Mouse (Mus musculus): Measurements from ENCODE around the gene Podnl1.

Gene Podnl1

GRCm38 (mm10) chr8:84127202-84127901 lies 1.6 kb downstream of the Podnl1 start:
- no peak for DNase-seq (ENCODE audit: low spot score)

- no peak for DNase-seq (ENCODE audit: low spot score)
These were observed 2.5 kb downstream of the Podnl1 start for GRCm38 (mm10) chr8:84128277-84128676.

- no peak for DNase-seq (ENCODE audit: low spot score)
These were observed 5.0 kb downstream of the Podnl1 start for GRCm38 (mm10) chr8:84130806-84131205.

- DNase-seq (ENCODE audit: low spot score), result no peak
These were observed 6.4 kb downstream of the Podnl1 start for GRCm38 (mm10) chr8:84132225-84132624.

- peak; percentile 20 for DNase-seq (ENCODE audit: low spot score)
These were observed 12.1 kb downstream of the Podnl1 start for GRCm38 (mm10) chr8:84137848-84138247.

GRCm38 (mm10) chr8:84140838-84141237 lies 15.0 kb downstream of the Podnl1 start:
- no peak for DNase-seq (ENCODE audit: low spot score)

GRCm38 (mm10) chr8:84144636-84145245 lies 19.0 kb downstream of the Podnl1 start:
- DNase-seq (ENCODE audit: low spot score), result no peak

- DNase-seq (ENCODE audit: low spot score), result peak; percentile 5
These were observed 21.6 kb downstream of the Podnl1 start for GRCm38 (mm10) chr8:84147324-84147766.

- DNase-seq (ENCODE audit: low spot score), result peak; percentile 92
These were observed 22.2 kb downstream of the Podnl1 start, which contains the start of the genes Cc2d1a and 4930432K21Rik for GRCm38 (mm10) chr8:84147769-84148530. Gene Cc2d1a (minus strand): TSS chr8:84147936. Gene 4930432K21Rik (plus strand): TSS chr8:84148025.

GRCm38 (mm10) chr8:84148531-84148850 lies 22.7 kb downstream of the Podnl1 start:
- DNase-seq (ENCODE audit: low spot score), result no peak

- no peak for DNase-seq (ENCODE audit: low spot score)
These were observed 23.4 kb downstream of the Podnl1 start for GRCm38 (mm10) chr8:84149181-84149580.

- DNase-seq (ENCODE audit: low spot score), result no peak
These were observed 31.8 kb downstream of the Podnl1 start for GRCm38 (mm10) chr8:84157620-84158019.

- DNase-seq (ENCODE audit: low spot score), result no peak
These were observed 41.9 kb downstream of the Podnl1 start for GRCm38 (mm10) chr8:84167696-84168095.

- no peak for DNase-seq (ENCODE audit: low spot score)
These were observed 44.3 kb downstream of the Podnl1 start for GRCm38 (mm10) chr8:84170096-84170495.

GRCm38 (mm10) chr8:84173861-84174260 lies 48.1 kb downstream of the Podnl1 start:
- DNase-seq (ENCODE audit: low spot score), result no peak

- no peak for DNase-seq (ENCODE audit: low spot score)
These were observed 50.8 kb downstream of the Podnl1 start for GRCm38 (mm10) chr8:84176560-84176959.

GRCm38 (mm10) chr8:84177405-84177804 lies 51.6 kb downstream of the Podnl1 start:
- no peak for DNase-seq (ENCODE audit: low spot score)

- DNase-seq (ENCODE audit: low spot score), result no peak
These were observed 52.8 kb downstream of the Podnl1 start for GRCm38 (mm10) chr8:84178592-84178991.

GRCm38 (mm10) chr8:84179946-84180345 lies 54.2 kb downstream of the Podnl1 start:
- DNase-seq (ENCODE audit: low spot score), result no peak

GRCm38 (mm10) chr8:84180530-84181190 lies 54.9 kb downstream of the Podnl1 start:
- no peak for DNase-seq (ENCODE audit: low spot score)

All from c-Kit-positive CD71-positive TER-119-positive erythroid progenitor cells, embryonic 14.5 days (primary cell).